Mouse (Mus musculus) ES-Bruce4 (cell line): ENCODE measurements at regions not wholly inside any gene's neighbourhood (a gene's known extent, or its start where the extent isn't known, plus 50 kb on each side); places are given as distances from the start of the nearest gene placed in this dataset.
"Not testable (repeated sequence)": the region's sequence is repeated elsewhere in the genome, so short reads cannot be mapped to it uniquely, and the experiment has no call there.

ENCODE experiments used
- H3K27ac ChIP-seq: 2 replicates; pipeline ENCODE4 v1.5.1; 2012; ENCODE audit warnings: low read length, inconsistent platforms; ENCODE audit not compliant: insufficient read depth
- H3K27me3 ChIP-seq: 2 replicates; pipeline ENCODE4 v1.6.1; 2012; ENCODE audit warnings: mild to moderate bottlenecking, low read length, inconsistent platforms; ENCODE audit not compliant: control insufficient read depth, poor library complexity, insufficient read depth, severe bottlenecking
- H3K36me3 ChIP-seq: 2 replicates; pipeline ENCODE4 v1.6.1; 2012; ENCODE audit warnings: inconsistent platforms, mild to moderate bottlenecking, low read length, moderate library complexity; ENCODE audit not compliant: control insufficient read depth, poor library complexity, insufficient read depth, severe bottlenecking
- H3K4me1 ChIP-seq: one replicate; pipeline ENCODE4 v1.8.1; 2011; ENCODE audit warnings: low read length; ENCODE audit not compliant: control insufficient read depth, insufficient read depth
- H3K4me3 ChIP-seq: 2 replicates; pipeline ENCODE4 v1.5.1; 2011; ENCODE audit warnings: low read depth, mild to moderate bottlenecking, low read length
- H3K9ac ChIP-seq: 2 replicates; pipeline ENCODE4 v1.6.1; 2012; ENCODE audit warnings: low read depth, mild to moderate bottlenecking, inconsistent platforms; ENCODE audit not compliant: poor library complexity, severe bottlenecking
- H3K9me3 ChIP-seq: replicated peaks from 2 replicates; pipeline ENCODE4 v1.6.1; 2012; ENCODE audit warnings: mild to moderate bottlenecking, low read length, inconsistent platforms; ENCODE audit not compliant: control insufficient read depth, poor library complexity, insufficient read depth, severe bottlenecking
- CTCF ChIP-seq: IDR thresholded peaks from one replicate; pipeline ENCODE4 v1.8.1; 2011; ENCODE audit warnings: low read depth, low read length
- EP300 ChIP-seq: IDR thresholded peaks from 2 replicates; pipeline ENCODE4 v1.6.1; 2011; ENCODE audit warnings: low read depth, low read length; ENCODE audit not compliant: insufficient read depth
- POLR2A ChIP-seq: IDR thresholded peaks from one replicate; pipeline ENCODE4 v1.8.1; 2011; ENCODE audit warnings: low read length; ENCODE audit not compliant: insufficient read depth

- no peaks in the 10 kb centered on the region; the same call in 1 of the 2 replicates for H3K9me3 ChIP-seq
- TF ChIP-seq POLR2A: no peak
- no peak for TF ChIP-seq EP300
- no peak for TF ChIP-seq CTCF
- no peaks in the 10 kb centered on the region for H3K27me3 ChIP-seq
- H3K4me3 ChIP-seq: no peak overlapping the region
- H3K27ac ChIP-seq: no peak overlapping the region
- H3K36me3 ChIP-seq: no peaks in the 10 kb centered on the region
- H3K4me1 ChIP-seq: no peaks in the 10 kb centered on the region
- H3K9ac ChIP-seq: no peak overlapping the region
These were observed 213.9 kb downstream of the Ankrd50 start for GRCm38 (mm10) chr3:38270742-38271141.

- H3K4me3 ChIP-seq: no peak overlapping the region
- no peaks in the 10 kb centered on the region for H3K4me1 ChIP-seq
- TF ChIP-seq POLR2A: no peak
- H3K36me3 ChIP-seq: no peaks in the 10 kb centered on the region
- H3K27ac ChIP-seq: no peak overlapping the region
- H3K27me3 ChIP-seq: no peaks in the 10 kb centered on the region
- no peaks in the 10 kb centered on the region; the same call in 1 of the 2 replicates for H3K9me3 ChIP-seq
- no peak overlapping the region for H3K9ac ChIP-seq
These were observed 216.4 kb downstream of the Ankrd50 start for GRCm38 (mm10) chr3:38268226-38268625.

GRCm38 (mm10) chr3:38263261-38264141 is 221.1 kb downstream of the Ankrd50 start:
- Histone ChIP-seq H3K4me1 (no peaks in the 10 kb centered on the region), H3K9ac (no peak overlapping the region), H3K27ac (no peak overlapping the region), H3K36me3 (no peaks in the 10 kb centered on the region), H3K27me3 (no peaks in the 10 kb centered on the region), H3K9me3 (no peaks in the 10 kb centered on the region; the same call in 1 of the 2 replicates), H3K4me3 (no peak overlapping the region)
- no peak for TF ChIP-seq POLR2A
- TF ChIP-seq EP300: no peak
- TF ChIP-seq CTCF: no peak

- no peak overlapping the region for H3K4me3 ChIP-seq
- no peak overlapping the region for H3K27ac ChIP-seq
- TF ChIP-seq POLR2A: no peak
- no peak for TF ChIP-seq EP300
- no peak for TF ChIP-seq CTCF
- no peaks in the 10 kb centered on the region for H3K27me3 ChIP-seq
- H3K36me3 ChIP-seq: no peaks in the 10 kb centered on the region
- H3K9ac ChIP-seq: no peak overlapping the region
- H3K9me3 ChIP-seq: no peaks in the 10 kb centered on the region; the same call in 1 of the 2 replicates
- H3K4me1 ChIP-seq: no peaks in the 10 kb centered on the region
These were observed 223.1 kb downstream of the Ankrd50 start for GRCm38 (mm10) chr3:38261326-38262075.

GRCm38 (mm10) chr3:38259223-38259622 is 225.4 kb downstream of the Ankrd50 start:
- H3K36me3 ChIP-seq, H3K4me3 ChIP-seq, H3K9ac ChIP-seq, H3K27ac ChIP-seq, H3K9me3 ChIP-seq, H3K4me1 ChIP-seq, H3K27me3 ChIP-seq: not testable (repeated sequence)

GRCm38 (mm10) chr3:38257843-38258290 is 226.8 kb downstream of the Ankrd50 start:
- no peak overlapping the region for H3K4me3 ChIP-seq
- H3K4me1 ChIP-seq: no peaks in the 10 kb centered on the region
- H3K27ac ChIP-seq: no peak overlapping the region
- no peaks in the 10 kb centered on the region for H3K9me3 ChIP-seq
- no peak overlapping the region for H3K9ac ChIP-seq
- TF ChIP-seq EP300 (no peak), POLR2A (no peak), CTCF (no peak)
- H3K36me3 ChIP-seq: no peaks in the 10 kb centered on the region
- no peaks in the 10 kb centered on the region for H3K27me3 ChIP-seq
